Mouse (Mus musculus) forebrain, embryonic 15.5 days (tissue): ENCODE data around the gene Syt7. TPM values are rescaled to one million over a fixed set of nuclear protein-coding genes. Genes with fewer than 3 reads are reported as not detected.

Experiments used
- ATAC-seq: fragments of 200-750 bp; cut with Nextera tagmentation; replicated peaks from 2 replicates; pipeline ENCODE4 v1.8.0; 2017; ENCODE audit warnings: mild to moderate bottlenecking, moderate TSS enrichment, moderate library complexity
- H3K27ac ChIP-seq: fragments of 300-500 bp; sonication (generic); replicated peaks from 2 replicates; pipeline ENCODE4 v1.5.1; 2015; ENCODE audit warnings: mild to moderate bottlenecking, inconsistent platforms
- H3K27me3 ChIP-seq: fragments of 300-500 bp; sonication (generic); 2 replicates; pipeline ENCODE4 v1.6.1; 2015; ENCODE audit warnings: inconsistent platforms
- H3K36me3 ChIP-seq: fragments of 300-500 bp; sonication (generic); 2 replicates; pipeline ENCODE4 v1.6.1; 2015; ENCODE audit warnings: mild to moderate bottlenecking, inconsistent platforms
- H3K4me1 ChIP-seq: fragments of 300-500 bp; sonication (generic); 2 replicates; pipeline ENCODE4 v1.6.1; 2015; ENCODE audit warnings: inconsistent platforms
- H3K4me2 ChIP-seq: fragments of 300-500 bp; sonication (generic); replicated peaks from 2 replicates; pipeline ENCODE4 v1.6.1; 2015; ENCODE audit warnings: mild to moderate bottlenecking, inconsistent platforms
- H3K4me3 ChIP-seq: fragments of 300-500 bp; sonication (generic); 2 replicates; pipeline ENCODE4 v1.5.1; 2015; ENCODE audit warnings: mild to moderate bottlenecking, inconsistent platforms
- H3K9ac ChIP-seq: fragments of 300-500 bp; sonication (generic); replicated peaks from 2 replicates; pipeline ENCODE4 v1.6.1; 2015; ENCODE audit warnings: mild to moderate bottlenecking, inconsistent platforms
- H3K9me3 ChIP-seq: fragments of 300-500 bp; sonication (generic); 2 replicates; pipeline ENCODE4 v1.6.1; 2016; ENCODE audit warnings: inconsistent platforms
- WGBS: fragments of 180-500 bp; shearing (Covaris S2); methylation state at CpG from one replicate; pipeline ENCODE4 v1.1.7; 2015; ENCODE audit warnings: mixed read lengths; 5-methylcytosine and 5-hydroxymethylcytosine counted together
- polyA plus RNA-seq: library from polyadenylated mRNA; unstranded; fragments of >200 nt; fragmentation: Nextera tagmentation; extraction: Ambion mirVana; gene quantifications from 2 replicates; pipeline ENCODE4 v1.2.1, GENCODE M21; 2015

Gene Syt7
- polyA plus RNA-seq, 1 experiment from 2014 or later = 8.9 TPM

- Histone ChIP-seq H3K9ac (peak overlapping the region; percentile 56), H3K4me3 (peak overlapping the region; percentile 52), H3K4me1 (peaks cover 42% of the 10 kb centered on the region), H3K4me2 (peak overlapping the region; percentile 50), H3K27me3 (no peaks in the 10 kb centered on the region), H3K27ac (no peak overlapping the region), H3K36me3 (no peaks in the 10 kb centered on the region), H3K9me3 (no peaks in the 10 kb centered on the region)
- WGBS = 15% methylated on average over 11 of the region's 12 CpGs
- ATAC-seq = no peak
Observed at GRCm38 (mm10) chr19:10390099-10390680, 1.3 kb downstream of the Syt7 start.

- no peaks in the 10 kb centered on the region for H3K27me3 ChIP-seq
- no peak for ATAC-seq
- H3K36me3 ChIP-seq = no peaks in the 10 kb centered on the region
- H3K9me3 ChIP-seq = no peaks in the 10 kb centered on the region
- 85% methylated on average over 7 of the region's 7 CpGs for WGBS
- no peak overlapping the region for H3K27ac ChIP-seq
- H3K4me3 ChIP-seq = no peak overlapping the region; the same call in 1 of the 2 replicates
- no peak overlapping the region for H3K9ac ChIP-seq
- peaks cover 47% of the 10 kb centered on the region for H3K4me1 ChIP-seq
- H3K4me2 ChIP-seq = peak overlapping the region; percentile 50; the same call in 1 of the 2 replicates
Observed at GRCm38 (mm10) chr19:10391028-10391427, 2.1 kb downstream of the Syt7 start.

GRCm38 (mm10) chr19:10391995-10392394 is 3.1 kb downstream of the Syt7 start:
- Histone ChIP-seq H3K4me2 (no peak overlapping the region), H3K9ac (no peak overlapping the region), H3K4me1 (peaks cover 47% of the 10 kb centered on the region), H3K36me3 (no peaks in the 10 kb centered on the region), H3K27ac (no peak overlapping the region), H3K27me3 (no peaks in the 10 kb centered on the region), H3K9me3 (no peaks in the 10 kb centered on the region), H3K4me3 (no peak overlapping the region)
- no peak for ATAC-seq
- 27% methylated on average over 3 of the region's 3 CpGs for WGBS

- Histone ChIP-seq H3K4me2 (no peak overlapping the region), H3K27me3 (no peaks in the 10 kb centered on the region), H3K9me3 (no peaks in the 10 kb centered on the region), H3K36me3 (no peaks in the 10 kb centered on the region), H3K9ac (no peak overlapping the region), H3K27ac (no peak overlapping the region), H3K4me1 (peaks cover 60% of the 10 kb centered on the region), H3K4me3 (no peak overlapping the region)
- no peak for ATAC-seq
- 88% methylated on average over 6 of the region's 6 CpGs for WGBS
Observed at GRCm38 (mm10) chr19:10393471-10393870, 4.6 kb downstream of the Syt7 start.

- 65% methylated on average over 15 of the region's 15 CpGs for WGBS
- Histone ChIP-seq H3K9ac (no peak overlapping the region), H3K27me3 (no peaks in the 10 kb centered on the region), H3K27ac (no peak overlapping the region), H3K36me3 (no peaks in the 10 kb centered on the region), H3K4me3 (no peak overlapping the region), H3K4me1 (peaks cover 57% of the 10 kb centered on the region), H3K4me2 (no peak overlapping the region), H3K9me3 (no peaks in the 10 kb centered on the region)
- ATAC-seq = no peak
Observed at GRCm38 (mm10) chr19:10393874-10394500, 5.1 kb downstream of the Syt7 start.

GRCm38 (mm10) chr19:10395174-10395573 is 6.3 kb downstream of the Syt7 start:
- no peaks in the 10 kb centered on the region for H3K9me3 ChIP-seq
- H3K36me3 ChIP-seq = no peaks in the 10 kb centered on the region
- peak overlapping the region; percentile 47 for H3K27ac ChIP-seq
- WGBS = 14% methylated on average over 8 of the region's 8 CpGs
- H3K4me3 ChIP-seq = no peak overlapping the region
- ATAC-seq = peak; percentile 39
- H3K27me3 ChIP-seq = no peaks in the 10 kb centered on the region
- H3K9ac ChIP-seq = no peak overlapping the region
- peaks cover 49% of the 10 kb centered on the region for H3K4me1 ChIP-seq
- H3K4me2 ChIP-seq = no peak overlapping the region

- Histone ChIP-seq H3K4me1 (peaks cover 34% of the 10 kb centered on the region), H3K9ac (no peak overlapping the region)
- 82% methylated on average over 2 of the region's 2 CpGs for WGBS
Observed at GRCm38 (mm10) chr19:10396962-10397361, 8.1 kb downstream of the Syt7 start.

GRCm38 (mm10) chr19:10397479-10398153 is 8.7 kb downstream of the Syt7 start:
- Histone ChIP-seq H3K4me2 (no peak overlapping the region), H3K27me3 (no peaks in the 10 kb centered on the region), H3K36me3 (no peaks in the 10 kb centered on the region), H3K27ac (peak overlapping the region; percentile 57), H3K9ac (no peak overlapping the region), H3K4me3 (no peak overlapping the region), H3K9me3 (no peaks in the 10 kb centered on the region), H3K4me1 (peaks cover 34% of the 10 kb centered on the region)
- peak; percentile 52; the same call in 1 of the 2 replicates for ATAC-seq
- 33% methylated on average over 8 of the region's 8 CpGs for WGBS

More at GRCm38 (mm10) chr19:10396962-10397361, 8.1 kb downstream of the Syt7 start:
- H3K27ac ChIP-seq = peak overlapping the region; percentile 57
- no peak for ATAC-seq
- no peaks in the 10 kb centered on the region for H3K9me3 ChIP-seq
- no peaks in the 10 kb centered on the region for H3K27me3 ChIP-seq
- H3K4me3 ChIP-seq = no peak overlapping the region
- H3K36me3 ChIP-seq = no peaks in the 10 kb centered on the region
- no peak overlapping the region for H3K4me2 ChIP-seq

GRCm38 (mm10) chr19:10398296-10398695 is 9.4 kb downstream of the Syt7 start:
- Histone ChIP-seq H3K27ac (peak overlapping the region; percentile 57), H3K9me3 (no peaks in the 10 kb centered on the region)
- ATAC-seq = no peak; the same call in 1 of the 2 replicates

GRCm38 (mm10) chr19:10402771-10403494 is 14.0 kb downstream of the Syt7 start:
- Histone ChIP-seq H3K9me3 (no peaks in the 10 kb centered on the region), H3K9ac (no peak overlapping the region), H3K4me3 (no peak overlapping the region), H3K27me3 (no peaks in the 10 kb centered on the region), H3K27ac (no peak overlapping the region), H3K36me3 (no peaks in the 10 kb centered on the region), H3K4me2 (no peak overlapping the region), H3K4me1 (peaks cover 22% of the 10 kb centered on the region)
- WGBS = 29% methylated on average over 16 of the region's 16 CpGs
- ATAC-seq = no peak

More at GRCm38 (mm10) chr19:10398296-10398695, 9.4 kb downstream of the Syt7 start:
- H3K27me3 ChIP-seq = no peaks in the 10 kb centered on the region
- H3K36me3 ChIP-seq = no peaks in the 10 kb centered on the region
- H3K4me1 ChIP-seq = peaks cover 33% of the 10 kb centered on the region
- no peak overlapping the region for H3K9ac ChIP-seq
- WGBS = 62% methylated on average over 6 of the region's 6 CpGs
- no peak overlapping the region for H3K4me2 ChIP-seq
- no peak overlapping the region for H3K4me3 ChIP-seq

GRCm38 (mm10) chr19:10403593-10404380 is 14.9 kb downstream of the Syt7 start:
- no peaks in the 10 kb centered on the region for H3K9me3 ChIP-seq
- H3K4me2 ChIP-seq = no peak overlapping the region
- no peak for ATAC-seq
- no peak overlapping the region for H3K4me3 ChIP-seq
- H3K4me1 ChIP-seq = peaks cover 17% of the 10 kb centered on the region
- H3K27ac ChIP-seq = no peak overlapping the region
- WGBS = 77% methylated on average over 10 of the region's 10 CpGs
- no peaks in the 10 kb centered on the region for H3K27me3 ChIP-seq
- no peaks in the 10 kb centered on the region for H3K36me3 ChIP-seq
- H3K9ac ChIP-seq = no peak overlapping the region
